Mouse (Mus musculus): ENCODE measurements at regions not wholly inside any gene's neighbourhood (a gene's known extent, or its start where the extent isn't known, plus 50 kb on each side); places are given as distances from the start of the nearest gene placed in this dataset.

- TF ChIP-seq EP300 (IDR thresholded peaks at IDR 0.05; ENCODE audit: low read depth) (no peak), CTCF (IDR thresholded peaks at IDR 0.05; ENCODE audit: low read depth) (no peak)
Observed at GRCm38 (mm10) chr3:9959716-9960661, 127.9 kb upstream of the Gm9833 start.

Measured in liver, embryonic 14.5 days (tissue).